Mouse (Mus musculus) adrenal gland, adult 18-20 months (tissue): Measurements from ENCODE around the gene Scd1. TPM values are rescaled to one million over a fixed set of nuclear protein-coding genes. Genes with fewer than 3 reads are reported as not detected.
"Not testable (repeated sequence)": the region's sequence is repeated elsewhere in the genome, so short reads cannot be mapped to it uniquely, and the experiment has no call there.

Experiments used
- DNase-seq, 2 experiments: peaks; one replicate each; pipeline ENCODE4 v3.0.0; 2021 to 2022; ENCODE audit warnings: low spot score in 2 of 2
- total RNA-seq, 2 experiments: library from RNA; stranded (reverse); gene quantifications; 1 replicate in 1 of 2; 2 replicates in 1 of 2; pipeline ENCODE4 v1.2.3; 2021

The Scd1 gene
- total RNA-seq, 2 experiments from 2014 or later, result 1,926 to 12,846 TPM

GRCm38 (mm10) chr19:44369371-44369770, 38.3 kb downstream of the Scd1 start:
- no peak for DNase-seq

GRCm38 (mm10) chr19:44367076-44367475, 40.6 kb downstream of the Scd1 start:
- DNase-seq, result not testable (repeated sequence)

DNA sequence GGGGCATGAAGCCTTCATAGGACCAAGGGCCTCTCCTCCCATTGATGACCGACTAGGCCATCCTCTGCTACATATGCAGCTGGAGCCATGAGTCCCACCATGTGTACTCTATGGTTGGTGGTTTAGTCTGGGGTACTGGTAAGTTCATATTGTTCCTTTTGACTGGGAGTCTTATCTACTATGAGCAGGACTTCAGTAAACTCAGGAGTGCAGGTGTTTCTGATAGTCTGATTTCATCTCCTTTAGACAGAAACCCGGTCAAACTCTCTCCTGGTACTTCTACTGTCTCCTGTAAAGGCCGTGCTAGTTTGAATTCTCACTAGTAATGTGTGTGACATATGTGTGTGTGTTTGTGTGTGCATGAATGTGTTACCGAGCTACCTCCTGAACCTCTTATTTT, 41.9 kb downstream of the Scd1 start:
- DNase-seq, result no peak

DNA sequence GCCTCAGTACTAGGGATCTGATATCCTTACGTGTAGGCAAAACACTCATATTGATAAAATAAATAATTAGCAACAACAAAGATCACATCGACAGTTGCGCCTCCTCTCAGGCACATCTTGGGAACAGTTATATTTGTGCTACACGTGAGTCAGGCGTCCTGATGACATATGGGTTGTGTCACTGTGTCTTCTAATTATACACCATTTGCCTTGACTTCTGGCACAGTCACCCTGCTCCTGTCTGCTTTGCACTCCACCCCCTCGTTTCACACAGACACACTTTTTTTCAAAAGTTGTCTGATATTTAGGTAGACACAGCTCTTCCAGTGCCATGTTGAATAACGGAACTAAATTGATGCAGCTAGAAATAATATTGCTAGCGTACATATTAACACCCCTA, 43.6 kb downstream of the Scd1 start:
- no peak for DNase-seq

GRCm38 (mm10) chr19:44363529-44363928, 44.1 kb downstream of the Scd1 start:
- peak; percentile 72 to 76 for DNase-seq

GRCm38 (mm10) chr19:44358700-44359099, 49.0 kb downstream of the Scd1 start:
- no peak for DNase-seq

DNA sequence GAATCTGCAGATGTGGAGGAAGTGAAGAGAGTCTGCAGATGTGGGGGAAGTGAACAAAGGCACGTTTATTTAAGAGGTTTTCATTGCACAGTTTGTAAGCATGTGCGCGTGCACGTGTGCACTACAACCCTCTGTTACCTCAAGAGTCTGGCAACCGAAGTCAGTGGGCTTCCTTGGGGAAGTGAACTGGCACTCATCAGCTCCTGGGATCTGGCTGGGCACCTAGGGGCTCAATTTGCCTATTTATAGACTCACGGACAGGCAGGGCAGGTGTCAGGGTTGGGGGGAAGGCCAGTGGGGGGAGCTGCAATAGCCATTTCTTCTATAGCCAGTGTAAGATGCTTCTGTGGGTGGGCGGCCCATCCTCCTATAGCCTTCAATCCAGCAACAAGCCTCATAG, 55.9 kb downstream of the Scd1 start:
- DNase-seq, result no peak

- no peak for DNase-seq
Observed at GRCm38 (mm10) chr19:44349689-44350088, 58.0 kb downstream of the Scd1 start.

Other genes with a start within 250 kb of the Scd1 start
- not detected for gene Pkd2l1, start 215.4 kb downstream of the Scd1 start, total RNA-seq
- under 1 TPM in 1 of 2 experiments, not detected in 1; 0.22 TPM for gene Scd3, start 204.6 kb downstream of the Scd1 start, total RNA-seq
- gene Scd2, start 114.2 kb downstream of the Scd1 start, total RNA-seq, result 100 to 1,000 TPM; 836 to 847 TPM
- 10 to 100 TPM in 1 of 2 experiments, 1 to 10 TPM in 1; 5.2 to 15.0 TPM for gene Scd4, start 74.8 kb downstream of the Scd1 start, total RNA-seq
- under 1 TPM; 0.10 to 0.20 TPM for gene Wnt8b, start 85.6 kb upstream of the Scd1 start, total RNA-seq
- 1 to 10 TPM; 5.0 to 5.2 TPM for gene Sec31b, start 138.0 kb upstream of the Scd1 start, total RNA-seq
- gene Gm20538, start 145.0 kb upstream of the Scd1 start, total RNA-seq, result not detected
- gene Ndufb8, start 147.6 kb upstream of the Scd1 start, total RNA-seq, result 1,000 to 10,000 TPM in 1 of 2 experiments, 100 to 1,000 TPM in 1; 514 to 1,037 TPM
- gene Hif1an, start 155.0 kb upstream of the Scd1 start, total RNA-seq, result 10 to 100 TPM; 22.9 to 27.9 TPM